Comparison of ENCODE assay signal across 19 mouse cellular contexts in the genomic region with DNA sequence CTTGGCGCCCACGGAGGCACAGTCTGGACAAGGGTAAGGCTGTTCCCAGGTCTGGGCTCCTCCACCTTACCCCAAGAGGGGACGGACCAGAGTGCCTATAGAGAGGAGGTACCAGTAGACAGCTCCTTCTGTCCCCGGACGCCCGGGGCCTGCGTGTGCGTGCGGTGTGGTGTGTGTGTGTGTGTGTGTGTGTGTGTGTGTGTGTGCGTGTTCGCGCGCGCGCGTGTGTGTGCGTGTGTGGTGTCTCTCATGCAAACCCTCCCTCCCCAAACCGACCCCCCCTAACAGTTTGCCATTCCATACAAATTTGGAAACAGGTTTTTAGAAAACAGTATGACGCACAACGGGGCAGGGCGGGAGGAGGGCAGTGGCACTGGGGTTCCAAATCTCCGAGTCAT. TPM values are rescaled to one million over a fixed set of nuclear protein-coding genes. Genes with fewer than 3 reads are reported as not detected.
DNase-seq lines count a peak whose midpoint lies in the region; ATAC-seq and TF ChIP-seq lines count a peak whose summit lies in the region.
"Had no signal": no experiment of that assay in that cellular context is flagged by ENCODE, and none has a peak within 500 bp of the region (broad histone marks: within the 10 kb centered on the region; RNA-seq: fewer than 3 reads in every experiment).

No protein-coding gene starts in this region.

- WGBS in neural tube, embryonic 12.5 days, result 2% methylated on average over 22 of the region's 22 CpGs
- WGBS in forebrain, embryonic 10.5 days, result 1% methylated on average over 22 of the region's 22 CpGs
- WGBS in hindbrain, embryonic 16.5 days, result 2% methylated on average over 20 of the region's 22 CpGs
- WGBS in thymus, adult 2 months, result 21% methylated on average over 22 of the region's 22 CpGs
- WGBS in intestine, postnatal 0 days, result 5% methylated on average over 22 of the region's 22 CpGs

- peaks cover 98% of the 10 kb centered on the region for H3K27me3 ChIP-seq in neural tube, embryonic 12.5 days (replicated peaks)
- H3K27me3 ChIP-seq in forebrain, embryonic 10.5 days (ENCODE audit: poor library complexity, severe bottlenecking), result peaks cover 100% of the 10 kb centered on the region
- peaks cover 34% of the 10 kb centered on the region for H3K27me3 ChIP-seq in hindbrain, embryonic 16.5 days (replicated peaks; ENCODE audit: control insufficient read depth, insufficient read depth, low read length)
- H3K27me3 ChIP-seq in thymus, adult 2 months (ENCODE audit: control insufficient read depth, insufficient read depth, low read length), result peaks cover 51% of the 10 kb centered on the region
- peaks cover 100% of the 10 kb centered on the region for H3K27me3 ChIP-seq in intestine, postnatal 0 days (replicated peaks; ENCODE audit: control insufficient read depth, insufficient read depth, low read length)

- H3K4me3 ChIP-seq in neural tube, embryonic 12.5 days, result 0 out of 2 replicates have a peak overlapping the region, but pooled peaks have one; percentile 13
- H3K4me3 ChIP-seq in forebrain, embryonic 10.5 days, result no peak overlapping the region
- peak overlapping the region; percentile 25 for H3K4me3 ChIP-seq in hindbrain, embryonic 16.5 days (ENCODE audit: low read length)
- no peak overlapping the region for H3K4me3 ChIP-seq in thymus, adult 2 months (ENCODE audit: control insufficient read depth, insufficient read depth, low read length)
- no peak overlapping the region for H3K4me3 ChIP-seq in intestine, postnatal 0 days (ENCODE audit: low read depth, low read length)
- H3K4me3 ChIP-seq: embryonic facial prominence, embryonic 13.5 days; limb, embryonic 13.5 days; megakaryocyte, embryonic 14.5 days had no signal

- H3K9ac ChIP-seq in neural tube, embryonic 12.5 days, result no peak overlapping the region
- H3K9ac ChIP-seq in hindbrain, embryonic 16.5 days (ENCODE audit: low read depth, low read length), result peak overlapping the region; percentile 36; the same call in 1 of the 2 replicates
- no peak overlapping the region for H3K9ac ChIP-seq in intestine, postnatal 0 days (ENCODE audit: low read depth, low read length)
- H3K9ac ChIP-seq: embryonic facial prominence, embryonic 13.5 days; limb, embryonic 13.5 days; lung, embryonic 14.5 days had no signal

- H3K4me1 ChIP-seq in neural tube, embryonic 12.5 days, result peaks cover 29% of the 10 kb centered on the region
- peaks cover 27% of the 10 kb centered on the region for H3K4me1 ChIP-seq in forebrain, embryonic 10.5 days
- H3K4me1 ChIP-seq in hindbrain, embryonic 16.5 days (ENCODE audit: control insufficient read depth, insufficient read depth, low read depth, low read length), result peaks cover 15% of the 10 kb centered on the region
- H3K4me1 ChIP-seq in thymus, adult 2 months (replicated peaks; ENCODE audit: control insufficient read depth, insufficient read depth, low read length), result no peaks in the 10 kb centered on the region; the same call in 1 of the 2 replicates
- peaks cover 6% of the 10 kb centered on the region; the same call in 1 of the 2 replicates for H3K4me1 ChIP-seq in intestine, postnatal 0 days (replicated peaks; ENCODE audit: control insufficient read depth, insufficient read depth, low read length)

- TF ChIP-seq CTCF in thymus, adult 2 months (IDR thresholded peaks at IDR 0.05; ENCODE audit: borderline replicate concordance, control insufficient read depth, extremely low read depth, insufficient read depth, low read length, poor library complexity), result no peak
- no peak for TF ChIP-seq CTCF in intestine, postnatal 0 days (IDR thresholded peaks at IDR 0.05; ENCODE audit: low read depth)

- no peaks in the 10 kb centered on the region for H3K36me3 ChIP-seq in neural tube, embryonic 12.5 days
- H3K36me3 ChIP-seq in forebrain, embryonic 10.5 days (replicated peaks), result no peaks in the 10 kb centered on the region
- no peaks in the 10 kb centered on the region for H3K36me3 ChIP-seq in hindbrain, embryonic 16.5 days (ENCODE audit: control insufficient read depth, insufficient read depth, low read length)
- no peaks in the 10 kb centered on the region for H3K36me3 ChIP-seq in thymus, adult 2 months (ENCODE audit: control insufficient read depth, insufficient read depth, low read length)
- no peaks in the 10 kb centered on the region for H3K36me3 ChIP-seq in intestine, postnatal 0 days (ENCODE audit: control insufficient read depth, insufficient read depth)
- H3K36me3 ChIP-seq: embryonic facial prominence, embryonic 13.5 days; limb, embryonic 13.5 days had no signal

- no peak for TF ChIP-seq POLR2A in thymus, adult 2 months (IDR thresholded peaks at IDR 0.05; ENCODE audit: control insufficient read depth, extremely low read depth, insufficient read depth, low read length, poor library complexity)

- peak overlapping the region; percentile 33 for H3K4me2 ChIP-seq in neural tube, embryonic 12.5 days (replicated peaks)
- H3K4me2 ChIP-seq in hindbrain, embryonic 16.5 days (ENCODE audit: low read length), result peak overlapping the region; percentile 55
- no peak overlapping the region for H3K4me2 ChIP-seq in intestine, postnatal 0 days (replicated peaks; ENCODE audit: low read depth)
- H3K4me2 ChIP-seq: embryonic facial prominence, embryonic 13.5 days; limb, embryonic 13.5 days; lung, embryonic 14.5 days had no signal

- no peaks in the 10 kb centered on the region for H3K9me3 ChIP-seq in neural tube, embryonic 12.5 days
- no peaks in the 10 kb centered on the region for H3K9me3 ChIP-seq in forebrain, embryonic 10.5 days
- H3K9me3 ChIP-seq in hindbrain, embryonic 16.5 days (ENCODE audit: control insufficient read depth, low read length), result no peaks in the 10 kb centered on the region
- no peaks in the 10 kb centered on the region for H3K9me3 ChIP-seq in intestine, postnatal 0 days (ENCODE audit: control insufficient read depth)
- H3K9me3 ChIP-seq: embryonic facial prominence, embryonic 13.5 days; limb, embryonic 13.5 days; megakaryocyte, embryonic 14.5 days had no signal

- no peak for DNase-seq in neural tube, embryonic 10.5 days (ENCODE audit: extremely low spot score, low spot score)
- DNase-seq in forebrain, embryonic 10.5 days (ENCODE audit: extremely low spot score, low spot score), result peak; percentile 16
- DNase-seq in thymus, adult 2 months, result no peak
- DNase-seq in heart, adult 18-20 months, result no peak
- DNase-seq: gastrocnemius, postnatal 36 days; kidney, postnatal 25 days; layer of hippocampus, postnatal 36 days; lung, embryonic 14.5 days; right cerebral cortex, postnatal 25 days; thymus, postnatal 25 days had no signal

- no peak overlapping the region for H3K27ac ChIP-seq in neural tube, embryonic 12.5 days
- no peak overlapping the region for H3K27ac ChIP-seq in forebrain, embryonic 10.5 days
- no peak overlapping the region; the same call in 1 of the 2 replicates for H3K27ac ChIP-seq in hindbrain, embryonic 16.5 days (ENCODE audit: low read depth, low read length)
- no peak overlapping the region for H3K27ac ChIP-seq in thymus, adult 2 months (ENCODE audit: control insufficient read depth, insufficient read depth, low read length)
- H3K27ac ChIP-seq in intestine, postnatal 0 days (ENCODE audit: low read depth, low read length), result no peak overlapping the region
- H3K27ac ChIP-seq: embryonic facial prominence, embryonic 13.5 days; limb, embryonic 13.5 days had no signal

- no peak for ATAC-seq in neural tube, embryonic 12.5 days (ENCODE audit: low FRiP score, low read depth)
- no peak for ATAC-seq in hindbrain, embryonic 16.5 days
- no peak for ATAC-seq in intestine, postnatal 0 days

RNA-seq across cellular contexts. Expression of gene Neurod2, which starts 3.6 kb away (rescaled TPM):
- 10.0 and 11.2 TPM in 2 replicates for polyA plus RNA-seq in neural tube, embryonic 12.5 days (2016; fragmentation: Nextera tagmentation; extraction: Ambion mirVana)
- polyA plus RNA-seq in forebrain, embryonic 10.5 days (2016; fragmentation: Nextera tagmentation; extraction: Ambion mirVana), result 0.14 TPM in 1 of 2 replicates, not detected in the other
- polyA plus RNA-seq in hindbrain, embryonic 16.5 days (2015; fragmentation: Nextera tagmentation; extraction: Ambion mirVana), result 22.9 and 23.4 TPM in 2 replicates
- polyA plus RNA-seq in thymus, adult 2 months (2012; rRNA removed), result 0.12 and 0.22 TPM in 2 replicates
- polyA plus RNA-seq in intestine, postnatal 0 days (2015; fragmentation: Nextera tagmentation; extraction: Ambion mirVana), result 0.07 TPM in 1 of 2 replicates, not detected in the other
- not detected for total RNA-seq in heart, adult 18-20 months (2021)
- total RNA-seq: gastrocnemius, postnatal 36 days had no signal
- polyA plus RNA-seq: heart, embryonic 14.5 days; limb, embryonic 13.5 days; lung, embryonic 14.5 days; stomach, embryonic 14.5 days had no signal

RNA-seq across cellular contexts. Expression of gene Ppp1r1b, which starts 22.4 kb away (rescaled TPM):
- 0.13 and 0.40 TPM in 2 replicates for polyA plus RNA-seq in neural tube, embryonic 12.5 days (2016; fragmentation: Nextera tagmentation; extraction: Ambion mirVana)
- polyA plus RNA-seq in forebrain, embryonic 10.5 days (2016; fragmentation: Nextera tagmentation; extraction: Ambion mirVana), result 0.23 and 0.41 TPM in 2 replicates
- 7.7 and 9.3 TPM in 2 replicates for polyA plus RNA-seq in hindbrain, embryonic 16.5 days (2015; fragmentation: Nextera tagmentation; extraction: Ambion mirVana)
- 5.9 and 11.5 TPM in 2 replicates for polyA plus RNA-seq in thymus, adult 2 months (2012; rRNA removed)
- 99.5 and 102 TPM in 2 replicates for polyA plus RNA-seq in intestine, postnatal 0 days (2015; fragmentation: Nextera tagmentation; extraction: Ambion mirVana)
- 1 to 10 TPM; 4.3 to 5.1 TPM for total RNA-seq in heart, adult 18-20 months (2021)
- total RNA-seq: gastrocnemius, postnatal 36 days had no signal

RNA-seq across cellular contexts. Expression of gene Stard3, which starts 32.3 kb away (rescaled TPM):
- polyA plus RNA-seq in neural tube, embryonic 12.5 days (2016; fragmentation: Nextera tagmentation; extraction: Ambion mirVana), result 45.7 and 47.4 TPM in 2 replicates
- polyA plus RNA-seq in forebrain, embryonic 10.5 days (2016; fragmentation: Nextera tagmentation; extraction: Ambion mirVana), result 39.8 and 41.0 TPM in 2 replicates
- 39.0 and 39.9 TPM in 2 replicates for polyA plus RNA-seq in hindbrain, embryonic 16.5 days (2015; fragmentation: Nextera tagmentation; extraction: Ambion mirVana)
- polyA plus RNA-seq in thymus, adult 2 months (2012; rRNA removed), result 260 and 271 TPM in 2 replicates
- 29.0 and 30.1 TPM in 2 replicates for polyA plus RNA-seq in intestine, postnatal 0 days (2015; fragmentation: Nextera tagmentation; extraction: Ambion mirVana)
- total RNA-seq in heart, adult 18-20 months (2021), result 10 to 100 TPM; 15.8 to 20.6 TPM

RNA-seq across cellular contexts. Expression of gene Tcap, which starts 57.8 kb away (rescaled TPM):
- 2.7 and 2.9 TPM in 2 replicates for polyA plus RNA-seq in neural tube, embryonic 12.5 days (2016; fragmentation: Nextera tagmentation; extraction: Ambion mirVana)
- polyA plus RNA-seq in forebrain, embryonic 10.5 days (2016; fragmentation: Nextera tagmentation; extraction: Ambion mirVana), result 0.15 TPM in 1 of 2 replicates, not detected in the other
- 0.16 and 1.7 TPM in 2 replicates for polyA plus RNA-seq in hindbrain, embryonic 16.5 days (2015; fragmentation: Nextera tagmentation; extraction: Ambion mirVana)
- 9.9 and 83.8 TPM in 2 replicates for polyA plus RNA-seq in thymus, adult 2 months (2012; rRNA removed)
- polyA plus RNA-seq in intestine, postnatal 0 days (2015; fragmentation: Nextera tagmentation; extraction: Ambion mirVana), result 0.44 and 0.69 TPM in 2 replicates
- 1,000 to 10,000 TPM; 1,636 to 2,096 TPM for total RNA-seq in heart, adult 18-20 months (2021)
- polyA plus RNA-seq: intestine, embryonic 14.5 days; lung, embryonic 14.5 days had no signal

Comparison
In these comparisons a context has a peak if more than half of its experiments do, and no peak if none do; other contexts are left out.
1. H3K4me3 ChIP-seq: peak in neural tube, embryonic 12.5 days (single experiment) and hindbrain, embryonic 16.5 days (single experiment); none in forebrain, embryonic 10.5 days (single experiment), thymus, adult 2 months (single experiment) and intestine, postnatal 0 days (single experiment).